Mouse (Mus musculus) forebrain, embryonic 13.5 days (tissue): ENCODE data around the gene Usp53. TPM values are rescaled to one million over a fixed set of nuclear protein-coding genes. Genes with fewer than 3 reads are reported as not detected.
A peak's percentile ranks its signal among the peaks of the same experiment; 100 is the strongest.

Experiments used
- ATAC-seq: fragments of 200-750 bp; cut with Nextera tagmentation; 2 replicates; pipeline ENCODE4 v1.8.0; 2017
- H3K27ac ChIP-seq: fragments of 300-500 bp; sonication (generic); 2 replicates; pipeline ENCODE4 v1.5.1; 2015; ENCODE audit warnings: inconsistent platforms, mild to moderate bottlenecking, moderate library complexity
- H3K27me3 ChIP-seq: fragments of 300-500 bp; sonication (generic); 2 replicates; pipeline ENCODE4 v1.6.1; 2015; ENCODE audit warnings: mild to moderate bottlenecking, inconsistent platforms
- H3K36me3 ChIP-seq: fragments of 300-500 bp; sonication (generic); 2 replicates; pipeline ENCODE4 v1.6.1; 2015; ENCODE audit warnings: mild to moderate bottlenecking, inconsistent platforms; ENCODE audit not compliant: poor library complexity, severe bottlenecking
- H3K4me1 ChIP-seq: fragments of 300-500 bp; sonication (generic); 2 replicates; pipeline ENCODE4 v1.6.1; 2015; ENCODE audit warnings: inconsistent platforms
- H3K4me2 ChIP-seq: fragments of 300-500 bp; sonication (generic); 2 replicates; pipeline ENCODE4 v1.6.1; 2015; ENCODE audit warnings: inconsistent platforms, mild to moderate bottlenecking, moderate library complexity
- H3K4me3 ChIP-seq: fragments of 300-500 bp; sonication (generic); 2 replicates; pipeline ENCODE4 v1.5.1; 2015; ENCODE audit warnings: mild to moderate bottlenecking, inconsistent platforms
- H3K9ac ChIP-seq: fragments of 300-500 bp; sonication (generic); 2 replicates; pipeline ENCODE4 v1.6.1; 2015; ENCODE audit warnings: mild to moderate bottlenecking, inconsistent platforms
- H3K9me3 ChIP-seq: fragments of 300-500 bp; sonication (generic); replicated peaks from 2 replicates; pipeline ENCODE4 v1.6.1; 2016; ENCODE audit warnings: inconsistent platforms
- WGBS: fragments of 180-500 bp; shearing (Covaris S2); methylation state at CpG from one replicate; pipeline ENCODE4 v1.1.7; 2015; 5-methylcytosine and 5-hydroxymethylcytosine counted together
- polyA plus RNA-seq: library from polyadenylated mRNA; unstranded; fragments of >200 nt; fragmentation: Nextera tagmentation; extraction: Ambion mirVana; gene quantifications from 2 replicates; pipeline ENCODE4 v1.2.1, GENCODE M21; 2015

The Usp53 gene
- polyA plus RNA-seq, 1 experiment from 2014 or later = 5.4 TPM

DNA sequence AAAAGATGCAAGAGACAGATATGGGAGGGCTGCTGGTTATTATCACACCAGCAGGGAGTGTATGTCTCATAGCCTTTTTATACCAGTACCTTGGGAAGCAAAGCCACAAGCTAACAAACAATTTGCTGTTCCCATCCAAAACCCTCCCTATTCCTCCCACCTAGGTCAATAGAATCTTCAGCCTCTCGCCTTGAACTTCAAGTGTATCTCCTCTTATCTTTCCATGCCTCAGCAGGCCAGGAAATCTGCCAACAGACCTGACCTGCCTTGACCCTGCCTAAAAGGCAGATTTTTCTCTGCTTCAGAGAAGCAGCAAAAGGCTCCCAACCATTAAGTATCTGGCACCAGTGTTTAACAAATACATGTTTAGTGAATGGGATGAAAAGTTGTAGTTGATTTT lies 2.1 kb upstream of the Usp53 start:
- Histone ChIP-seq H3K4me1 (peaks cover 10% of the 10 kb centered on the region; the same call in 1 of the 2 replicates), H3K27ac (no peak overlapping the region), H3K4me3 (no peak overlapping the region), H3K9ac (no peak overlapping the region), H3K27me3 (no peaks in the 10 kb centered on the region), H3K9me3 (no peaks in the 10 kb centered on the region), H3K4me2 (no peak overlapping the region), H3K36me3 (no peaks in the 10 kb centered on the region)
- no peak for ATAC-seq
- WGBS = 74% methylated on average over 1 of the region's 1 CpGs

DNA sequence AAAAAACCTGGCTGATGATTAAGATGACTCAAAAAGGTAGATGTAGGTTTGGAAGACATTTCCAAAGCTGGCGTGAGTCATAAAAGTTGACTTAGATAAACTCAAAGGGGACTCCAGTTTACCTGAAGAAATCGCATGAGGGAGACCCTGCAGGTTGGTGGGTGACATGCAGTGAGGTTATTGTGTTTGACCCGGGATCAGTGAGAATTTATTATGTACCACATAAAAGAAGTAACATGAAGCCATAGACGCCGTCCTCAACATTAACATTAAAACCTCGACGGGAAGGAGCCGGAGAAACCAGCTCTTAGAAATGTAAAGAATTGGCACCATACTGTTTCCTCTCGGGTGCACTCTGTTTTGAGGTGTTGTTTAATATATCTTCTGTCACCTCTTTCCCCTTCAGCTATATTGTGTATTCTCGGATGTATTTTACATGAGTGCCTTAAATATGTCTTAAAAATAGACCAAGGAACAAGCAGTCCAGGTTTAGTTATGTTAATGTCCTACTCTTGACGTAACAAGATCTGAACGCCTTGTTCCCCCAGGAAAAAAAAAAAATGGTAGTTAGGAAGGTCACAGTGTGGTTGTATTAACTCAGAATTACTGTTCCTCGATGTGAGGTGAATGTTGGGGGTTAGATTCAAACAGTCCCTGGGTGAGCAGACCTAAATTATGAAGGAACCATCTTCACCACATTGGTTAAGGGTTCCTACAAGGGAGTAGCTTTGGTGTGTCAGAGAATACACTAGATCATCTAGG lies 1.1 kb upstream of the Usp53 start:
- Histone ChIP-seq H3K27ac (no peak overlapping the region), H3K4me2 (peak overlapping the region; percentile 75)
- ATAC-seq = no peak

DNA sequence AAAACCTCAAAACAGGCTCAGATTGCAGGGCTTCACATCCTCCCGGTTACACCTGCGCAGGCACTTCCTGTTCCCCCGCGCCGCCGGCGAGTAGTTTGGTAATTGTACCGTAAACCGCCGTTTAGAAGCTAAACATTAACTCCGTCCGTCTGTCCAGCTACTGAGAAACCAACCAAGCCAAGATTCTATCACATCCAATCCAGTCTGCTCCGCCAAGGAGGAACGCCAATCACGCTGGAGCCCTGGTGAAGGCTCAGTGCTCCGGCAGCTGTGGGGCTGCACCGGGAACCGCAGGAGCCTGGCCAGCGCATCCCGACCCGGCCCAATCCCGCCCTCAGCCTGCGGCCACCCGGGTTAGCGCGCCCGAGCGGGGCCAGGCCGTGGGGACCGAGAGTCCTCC lies 461 bp downstream of the Usp53 start:
- Histone ChIP-seq H3K4me1 (peaks cover 10% of the 10 kb centered on the region; the same call in 1 of the 2 replicates), H3K27me3 (no peaks in the 10 kb centered on the region), H3K4me2 (peak overlapping the region; percentile 75), H3K4me3 (peak overlapping the region; percentile 65), H3K27ac (peak overlapping the region; percentile 87), H3K36me3 (no peaks in the 10 kb centered on the region), H3K9ac (peak overlapping the region; percentile 70), H3K9me3 (no peaks in the 10 kb centered on the region)
- peak; percentile 85 for ATAC-seq
- under 1% methylated on average over 30 of the region's 30 CpGs for WGBS

More for the DNA sequence above, 1.1 kb upstream of the Usp53 start:
- peak overlapping the region; percentile 88 for H3K9ac ChIP-seq
- H3K9me3 ChIP-seq = no peaks in the 10 kb centered on the region
- no peaks in the 10 kb centered on the region for H3K27me3 ChIP-seq
- peak overlapping the region; percentile 65 for H3K4me3 ChIP-seq
- no peaks in the 10 kb centered on the region for H3K36me3 ChIP-seq
- peaks cover 10% of the 10 kb centered on the region; the same call in 1 of the 2 replicates for H3K4me1 ChIP-seq
- WGBS = 17% methylated on average over 13 of the region's 13 CpGs

DNA sequence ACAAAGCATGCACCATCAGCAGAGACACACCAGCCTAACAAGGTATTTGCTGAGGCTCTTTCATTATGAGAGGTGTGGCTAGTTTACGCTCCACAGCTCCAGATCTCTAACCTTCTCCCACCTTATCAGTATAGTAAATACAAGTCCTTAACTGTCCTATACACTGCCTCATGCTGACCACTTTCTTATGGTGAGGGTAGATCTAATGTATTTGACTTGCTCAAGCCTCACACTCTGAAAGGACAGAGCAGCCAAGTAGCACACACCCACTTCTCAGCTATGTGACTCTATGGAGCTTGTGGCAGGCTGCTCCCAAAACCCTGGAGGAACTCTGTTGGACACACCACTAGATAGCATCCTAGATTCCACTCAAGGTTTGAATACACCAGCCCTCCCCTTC lies 8.3 kb downstream of the Usp53 start:
- Histone ChIP-seq H3K4me3 (no peak overlapping the region), H3K36me3 (no peaks in the 10 kb centered on the region), H3K9ac (no peak overlapping the region), H3K27me3 (no peaks in the 10 kb centered on the region), H3K4me1 (peaks cover 16% of the 10 kb centered on the region; the same call in 1 of the 2 replicates), H3K9me3 (no peaks in the 10 kb centered on the region), H3K27ac (no peak overlapping the region), H3K4me2 (no peak overlapping the region)
- 100% methylated on average over 1 of the region's 1 CpGs for WGBS
- ATAC-seq = no peak

DNA sequence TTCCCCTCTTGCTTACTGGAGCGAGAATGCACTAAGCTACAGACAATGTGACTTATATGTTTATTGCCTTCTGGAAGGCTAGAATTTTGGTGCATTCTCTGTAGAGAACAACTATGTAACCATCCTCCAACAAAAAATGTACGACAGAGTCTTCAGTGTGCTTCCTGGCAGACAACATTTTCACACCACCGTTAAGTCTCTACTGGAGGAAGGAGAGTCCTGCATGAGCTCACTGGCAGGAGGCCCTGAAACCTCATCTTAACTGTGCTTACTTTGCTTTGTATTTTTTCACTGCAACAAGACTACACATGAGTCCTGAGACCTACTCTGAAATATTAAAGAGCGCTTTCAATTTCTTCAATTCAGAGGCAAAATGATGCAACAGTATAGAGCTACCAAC lies 8.9 kb downstream of the Usp53 start:
- Histone ChIP-seq H3K27me3 (no peaks in the 10 kb centered on the region), H3K4me2 (no peak overlapping the region), H3K36me3 (no peaks in the 10 kb centered on the region), H3K9ac (no peak overlapping the region), H3K4me1 (peaks cover 16% of the 10 kb centered on the region; the same call in 1 of the 2 replicates), H3K4me3 (no peak overlapping the region), H3K27ac (no peak overlapping the region), H3K9me3 (no peaks in the 10 kb centered on the region)
- ATAC-seq = no peak
- 77% methylated on average over 4 of the region's 4 CpGs for WGBS

DNA sequence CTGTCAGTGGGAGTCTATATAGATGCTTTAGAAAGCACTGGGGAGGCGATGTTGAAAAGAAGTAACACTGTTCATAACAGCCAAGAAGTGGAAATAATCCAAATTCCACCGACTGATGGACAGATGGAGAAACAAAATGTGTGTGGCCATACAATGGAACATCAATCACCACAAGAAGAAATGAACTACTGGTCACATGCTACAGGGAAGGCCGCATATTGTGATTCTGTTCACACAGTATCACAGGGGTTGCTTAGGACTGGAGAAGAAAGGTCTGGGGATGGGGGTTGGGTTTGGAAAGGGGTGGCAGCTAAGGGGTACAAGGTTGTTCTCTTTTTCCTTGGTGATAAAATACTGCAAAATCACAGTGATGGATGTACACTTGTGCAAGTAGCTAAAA lies 9.5 kb downstream of the Usp53 start:
- Histone ChIP-seq H3K36me3 (no peaks in the 10 kb centered on the region), H3K27me3 (no peaks in the 10 kb centered on the region), H3K27ac (no peak overlapping the region), H3K4me1 (peaks cover 16% of the 10 kb centered on the region; the same call in 1 of the 2 replicates), H3K4me3 (no peak overlapping the region), H3K9ac (no peak overlapping the region), H3K9me3 (no peaks in the 10 kb centered on the region), H3K4me2 (no peak overlapping the region)
- peak; percentile 74; the same call in 1 of the 2 replicates for ATAC-seq
- WGBS = 37% methylated on average over 3 of the region's 3 CpGs

DNA sequence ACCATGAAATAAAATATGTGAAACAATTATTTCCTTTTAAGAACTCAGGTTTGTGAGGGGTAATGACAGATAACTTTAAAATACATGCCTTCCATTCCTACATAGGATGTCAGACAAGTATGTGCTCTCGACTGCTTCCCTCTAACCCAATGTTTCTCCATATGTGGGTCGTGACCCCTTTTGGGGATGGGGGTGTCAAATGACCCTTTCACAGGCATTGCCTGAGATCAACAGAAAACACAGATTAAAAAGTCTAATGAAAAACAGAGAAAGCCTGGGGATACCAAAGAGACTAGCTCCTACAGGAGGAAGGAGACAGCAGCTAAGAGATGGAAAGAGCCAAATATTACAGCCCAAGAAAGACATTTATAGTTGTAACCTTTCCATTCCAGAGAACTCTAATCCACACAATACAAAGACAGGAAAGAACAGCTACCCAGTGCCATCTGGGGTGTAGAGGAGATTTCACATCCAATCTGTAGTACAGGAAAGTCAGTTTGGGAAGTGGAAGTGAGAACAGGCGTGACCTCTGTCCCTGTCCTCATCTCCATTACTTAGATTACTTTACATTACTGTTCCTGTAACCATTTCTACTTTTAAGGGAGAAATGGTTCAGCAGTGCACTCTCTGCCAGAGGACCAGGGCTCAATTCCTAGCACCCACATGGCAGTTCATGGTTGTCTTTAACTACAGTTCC lies 12.0 kb downstream of the Usp53 start:
- no peak overlapping the region for H3K4me3 ChIP-seq
- no peaks in the 10 kb centered on the region for H3K27me3 ChIP-seq
- no peak overlapping the region for H3K27ac ChIP-seq
- no peak overlapping the region for H3K4me2 ChIP-seq
- no peak for ATAC-seq
- 68% methylated on average over 3 of the region's 3 CpGs for WGBS
- peaks cover 16% of the 10 kb centered on the region; the same call in 1 of the 2 replicates for H3K4me1 ChIP-seq
- no peaks in the 10 kb centered on the region for H3K9me3 ChIP-seq
- 0 out of 2 replicates have a peak, but pooled peaks cover 3% of the 10 kb centered on the region for H3K36me3 ChIP-seq
- H3K9ac ChIP-seq = no peak overlapping the region

DNA sequence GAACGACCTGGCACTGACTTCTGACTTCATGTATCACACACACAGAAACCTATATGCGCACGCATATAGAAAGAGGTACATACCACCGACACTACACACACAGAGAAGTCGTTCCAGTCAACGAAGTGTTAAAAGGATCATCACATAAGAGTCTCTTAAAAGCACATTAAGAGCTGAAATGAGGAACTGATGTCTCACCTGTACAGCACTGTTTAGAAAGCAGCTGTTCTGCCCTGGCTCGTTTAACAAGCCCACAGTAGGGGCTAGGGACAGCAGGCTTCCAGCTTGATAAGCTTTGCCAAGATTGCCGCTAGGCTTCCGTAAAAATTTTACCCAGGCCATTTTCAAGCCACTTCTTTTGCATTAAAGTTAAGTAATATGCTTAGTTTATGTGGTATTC lies 15.9 kb downstream of the Usp53 start:
- no peak for ATAC-seq
- Histone ChIP-seq H3K4me1 (no peaks in the 10 kb centered on the region), H3K36me3 (0 out of 2 replicates have a peak, but pooled peaks cover 3% of the 10 kb centered on the region), H3K9me3 (no peaks in the 10 kb centered on the region), H3K27me3 (no peaks in the 10 kb centered on the region), H3K4me2 (no peak overlapping the region), H3K27ac (no peak overlapping the region), H3K9ac (no peak overlapping the region), H3K4me3 (no peak overlapping the region)
- WGBS = 95% methylated on average over 9 of the region's 9 CpGs

DNA sequence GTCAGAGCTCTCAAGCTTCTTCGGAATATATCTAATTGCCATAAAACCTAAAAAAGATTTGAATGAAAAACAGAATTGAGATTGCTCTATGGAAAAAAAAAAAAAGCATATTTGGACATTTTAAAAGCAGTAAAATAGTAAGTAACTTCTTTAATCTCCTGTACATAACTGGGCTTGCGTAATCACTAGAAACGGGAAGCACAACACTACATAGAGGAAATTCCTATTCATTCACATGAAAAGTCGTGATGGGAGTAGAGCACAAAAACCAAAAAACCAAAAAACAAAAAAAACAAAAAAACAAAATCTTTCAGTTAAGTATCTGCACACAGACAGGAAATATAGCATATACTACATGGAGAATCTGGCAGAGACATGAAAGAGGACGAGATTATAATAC lies 20.0 kb downstream of the Usp53 start:
- WGBS = 89% methylated on average over 5 of the region's 5 CpGs
- Histone ChIP-seq H3K27ac (no peak overlapping the region), H3K4me2 (no peak overlapping the region), H3K36me3 (0 out of 2 replicates have a peak, but pooled peaks cover 3% of the 10 kb centered on the region), H3K4me1 (no peaks in the 10 kb centered on the region), H3K27me3 (no peaks in the 10 kb centered on the region), H3K9me3 (no peaks in the 10 kb centered on the region), H3K4me3 (no peak overlapping the region), H3K9ac (no peak overlapping the region)
- ATAC-seq = no peak

DNA sequence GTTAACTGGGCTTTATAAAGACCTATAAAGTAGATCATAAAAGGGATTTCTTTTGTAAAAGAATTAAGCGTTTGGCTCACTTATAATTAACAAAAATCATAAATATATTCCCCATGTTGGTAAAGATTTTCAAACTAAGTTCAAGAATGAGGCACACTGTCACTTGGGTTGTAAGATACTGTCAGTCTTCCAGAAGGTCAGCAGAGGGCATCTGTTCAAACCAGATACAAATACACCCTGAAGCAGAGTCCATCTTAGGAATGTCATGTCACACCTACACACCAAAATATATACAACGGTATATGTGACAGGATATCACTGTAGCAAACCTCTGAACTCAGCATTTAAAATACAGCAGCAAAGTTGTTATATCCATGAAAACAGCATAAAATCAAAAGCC lies 34.2 kb downstream of the Usp53 start:
- Histone ChIP-seq H3K27ac (no peak overlapping the region), H3K27me3 (no peaks in the 10 kb centered on the region), H3K9me3 (no peaks in the 10 kb centered on the region), H3K4me1 (no peaks in the 10 kb centered on the region), H3K4me3 (no peak overlapping the region), H3K36me3 (peaks cover 12% of the 10 kb centered on the region), H3K4me2 (no peak overlapping the region), H3K9ac (no peak overlapping the region)
- 88% methylated on average over 2 of the region's 2 CpGs for WGBS
- no peak for ATAC-seq

DNA sequence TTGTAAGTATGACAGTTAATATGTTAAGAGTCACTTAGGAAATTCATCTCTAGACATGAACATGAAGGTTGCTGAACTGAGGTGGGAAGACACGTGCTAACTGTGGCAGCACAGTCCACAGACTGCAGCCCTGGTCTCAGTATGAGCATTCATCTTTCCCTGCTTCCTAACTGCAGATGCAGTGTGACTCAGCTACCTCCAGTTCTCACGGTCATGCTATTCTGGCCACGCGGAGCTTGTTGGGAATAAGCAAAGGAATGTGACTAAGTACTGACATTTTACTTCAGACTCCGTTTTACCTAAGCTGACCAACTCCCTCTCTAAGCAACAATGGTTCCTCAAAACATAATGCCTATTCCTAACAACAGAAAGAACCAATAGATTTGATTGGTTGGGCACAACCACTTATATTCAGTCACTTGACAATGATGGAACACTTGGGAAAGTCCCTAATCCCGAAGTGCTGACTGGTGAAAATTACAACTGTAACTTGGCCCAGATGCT lies 40.9 kb downstream of the Usp53 start:
- no peak for ATAC-seq
- no peak overlapping the region for H3K9ac ChIP-seq
- H3K4me1 ChIP-seq = no peaks in the 10 kb centered on the region
- H3K4me2 ChIP-seq = no peak overlapping the region
- no peaks in the 10 kb centered on the region for H3K27me3 ChIP-seq
- no peaks in the 10 kb centered on the region for H3K9me3 ChIP-seq
- H3K36me3 ChIP-seq = 0 out of 2 replicates have a peak, but pooled peaks cover 4% of the 10 kb centered on the region
- H3K27ac ChIP-seq = no peak overlapping the region
- no peak overlapping the region for H3K4me3 ChIP-seq
- 79% methylated on average over 6 of the region's 6 CpGs for WGBS

DNA sequence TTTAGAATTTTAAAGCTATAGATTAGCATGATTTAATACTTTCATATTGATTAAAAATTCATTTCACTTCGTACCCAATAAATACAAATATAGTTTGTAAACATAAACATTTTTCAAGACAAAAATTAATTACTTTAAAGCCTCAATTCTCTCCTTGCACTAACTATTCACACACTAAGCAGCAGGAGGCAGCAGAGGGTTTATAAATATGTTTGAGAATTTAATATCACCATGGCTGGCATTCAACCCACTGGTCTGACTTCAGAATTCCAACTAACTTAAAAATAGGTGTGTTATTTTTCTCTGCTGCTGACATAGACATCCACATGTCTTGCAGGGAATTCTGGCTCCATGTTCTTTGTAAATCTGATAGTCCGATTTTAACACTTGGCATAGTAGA lies 45.1 kb downstream of the Usp53 start:
- WGBS = 87% methylated on average over 2 of the region's 2 CpGs
- no peaks in the 10 kb centered on the region for H3K27me3 ChIP-seq
- H3K9ac ChIP-seq = no peak overlapping the region
- no peaks in the 10 kb centered on the region for H3K4me1 ChIP-seq
- no peak overlapping the region for H3K27ac ChIP-seq
- H3K4me3 ChIP-seq = no peak overlapping the region
- H3K9me3 ChIP-seq = no peaks in the 10 kb centered on the region
- no peak overlapping the region for H3K4me2 ChIP-seq
- ATAC-seq = no peak
- 0 out of 2 replicates have a peak, but pooled peaks cover under 1% of the 10 kb centered on the region for H3K36me3 ChIP-seq
